Mouse (Mus musculus) thymus, adult 2 months (tissue): Measurements from ENCODE around the gene Lclat1. TPM values are rescaled to one million over a fixed set of nuclear protein-coding genes. Genes with fewer than 3 reads are reported as not detected.

Experiments
- DNase-seq: peaks from one replicate; pipeline ENCODE4 v3.0.0; 2021
- H3K27ac ChIP-seq: fragments of 200-500 bp; 2 replicates; pipeline ENCODE4 v1.5.1; 2012; ENCODE audit warnings: low read length, control low read depth; ENCODE audit not compliant: control insufficient read depth, insufficient read depth
- H3K27me3 ChIP-seq: fragments of 200-500 bp; 2 replicates; pipeline ENCODE4 v1.6.1; 2012; ENCODE audit warnings: mild to moderate bottlenecking, low read length, moderate library complexity, mixed read lengths; ENCODE audit not compliant: control insufficient read depth, insufficient read depth
- H3K36me3 ChIP-seq: fragments of 200-500 bp; 2 replicates; pipeline ENCODE4 v1.6.1; 2012; ENCODE audit warnings: mild to moderate bottlenecking, low read length, moderate library complexity; ENCODE audit not compliant: control insufficient read depth, insufficient read depth
- H3K4me1 ChIP-seq: fragments of 200-500 bp; replicated peaks from 2 replicates; pipeline ENCODE4 v1.6.1; 2012; ENCODE audit warnings: low read length; ENCODE audit not compliant: control insufficient read depth, insufficient read depth
- H3K4me3 ChIP-seq: fragments of 200-500 bp; 2 replicates; pipeline ENCODE4 v1.5.1; 2012; ENCODE audit warnings: mild to moderate bottlenecking, low read length, control low read depth, moderate library complexity; ENCODE audit not compliant: control insufficient read depth, insufficient read depth
- CTCF ChIP-seq: fragments of 200-500 bp; IDR thresholded peaks from 2 replicates; pipeline ENCODE4 v1.5.1; 2012; ENCODE audit warnings: mild to moderate bottlenecking, control low read depth, low read length, moderate library complexity, borderline replicate concordance; ENCODE audit not compliant: control insufficient read depth, poor library complexity, insufficient read depth; ENCODE audit errors: extremely low read depth
- POLR2A ChIP-seq: fragments of 200-500 bp; IDR thresholded peaks from 2 replicates; pipeline ENCODE4 v1.6.1; 2012; ENCODE audit warnings: mild to moderate bottlenecking, low read length, control low read depth, moderate library complexity; ENCODE audit not compliant: control insufficient read depth, poor library complexity, insufficient read depth; ENCODE audit errors: extremely low read depth
- WGBS: fragments of 180-500 bp; shearing (Covaris S2); methylation state at CpG from one replicate; pipeline ENCODE4 v1.1.7; 2018; 5-methylcytosine and 5-hydroxymethylcytosine counted together
- polyA plus RNA-seq: library from polyadenylated mRNA; depleted of rRNA; stranded (reverse); fragments of >200 nt; gene quantifications from 2 replicates; pipeline ENCODE4 v1.2.3, GENCODE M21; 2012

Lclat1 gene
- polyA plus RNA-seq, 1 experiment: 5.4 TPM

- no peaks in the 10 kb centered on the region for H3K36me3 ChIP-seq
- H3K4me3 ChIP-seq: no peak overlapping the region
- WGBS: 94% methylated on average over 15 of the region's 15 CpGs
- H3K27ac ChIP-seq: no peak overlapping the region
- H3K27me3 ChIP-seq: no peaks in the 10 kb centered on the region
- no peak for DNase-seq
- H3K4me1 ChIP-seq: no peaks in the 10 kb centered on the region
- no peak for TF ChIP-seq POLR2A
These were observed 96.0 kb downstream of the Lclat1 start for GRCm38 (mm10) chr17:73203642-73204332.

- DNase-seq: no peak
- Histone ChIP-seq H3K27me3 (no peaks in the 10 kb centered on the region), H3K36me3 (no peaks in the 10 kb centered on the region), H3K4me3 (no peak overlapping the region), H3K27ac (no peak overlapping the region), H3K4me1 (no peaks in the 10 kb centered on the region)
- WGBS: 94% methylated on average over 5 of the region's 5 CpGs
- no peak for TF ChIP-seq CTCF
- TF ChIP-seq POLR2A: no peak
These were observed 103.3 kb downstream of the Lclat1 start for GRCm38 (mm10) chr17:73210960-73211531.

- Histone ChIP-seq H3K4me1 (no peaks in the 10 kb centered on the region), H3K27ac (no peak overlapping the region), H3K4me3 (no peak overlapping the region), H3K36me3 (no peaks in the 10 kb centered on the region), H3K27me3 (no peaks in the 10 kb centered on the region)
- no peak for DNase-seq
- TF ChIP-seq CTCF (no peak), POLR2A (no peak)
- WGBS: 98% methylated on average over 3 of the region's 3 CpGs
These were observed 105.0 kb downstream of the Lclat1 start for GRCm38 (mm10) chr17:73212754-73213153.

GRCm38 (mm10) chr17:73213187-73213586, 105.4 kb downstream of the Lclat1 start:
- no peak overlapping the region for H3K4me3 ChIP-seq
- no peaks in the 10 kb centered on the region for H3K36me3 ChIP-seq
- TF ChIP-seq POLR2A: no peak
- TF ChIP-seq CTCF: no peak
- 94% methylated on average over 1 of the region's 1 CpGs for WGBS
- H3K27me3 ChIP-seq: no peaks in the 10 kb centered on the region
- H3K4me1 ChIP-seq: 0 out of 2 replicates have a peak, but pooled peaks cover 4% of the 10 kb centered on the region
- no peak overlapping the region for H3K27ac ChIP-seq
- no peak for DNase-seq

GRCm38 (mm10) chr17:73213677-73214076, 105.9 kb downstream of the Lclat1 start:
- Histone ChIP-seq H3K27me3 (no peaks in the 10 kb centered on the region), H3K36me3 (no peaks in the 10 kb centered on the region), H3K27ac (no peak overlapping the region), H3K4me1 (0 out of 2 replicates have a peak, but pooled peaks cover 4% of the 10 kb centered on the region), H3K4me3 (no peak overlapping the region)
- no peak for DNase-seq
- 93% methylated on average over 2 of the region's 2 CpGs for WGBS
- TF ChIP-seq CTCF (no peak), POLR2A (no peak)

GRCm38 (mm10) chr17:73217274-73217673, 109.5 kb downstream of the Lclat1 start:
- no peak overlapping the region for H3K4me3 ChIP-seq
- no peaks in the 10 kb centered on the region for H3K27me3 ChIP-seq
- no peaks in the 10 kb centered on the region for H3K36me3 ChIP-seq
- DNase-seq: no peak
- WGBS: 95% methylated on average over 3 of the region's 3 CpGs
- H3K27ac ChIP-seq: no peak overlapping the region; the same call in 1 of the 2 replicates
- H3K4me1 ChIP-seq: peaks cover 11% of the 10 kb centered on the region
- TF ChIP-seq CTCF (no peak), POLR2A (no peak)

GRCm38 (mm10) chr17:73220746-73221145, 113.0 kb downstream of the Lclat1 start:
- TF ChIP-seq CTCF (no peak), POLR2A (no peak)
- no peaks in the 10 kb centered on the region for H3K27me3 ChIP-seq
- whole genome bisulfite sequencing: 89% methylated on average over 7 of the region's 7 CpGs
- no peak for DNase-seq
- H3K36me3 ChIP-seq: no peaks in the 10 kb centered on the region
- peaks cover 15% of the 10 kb centered on the region for H3K4me1 ChIP-seq
- H3K4me3 ChIP-seq: no peak overlapping the region
- H3K27ac ChIP-seq: no peak overlapping the region
